ENCODE assay signal across 18 mouse cellular contexts in genomic region chr8:91318938-91319729, GRCm38 (mm10). TPM values are rescaled to one million over a fixed set of nuclear protein-coding genes. Genes with fewer than 3 reads are reported as not detected.
A peak's percentile ranks its signal among the peaks of the same experiment; 100 is the strongest.
DNase-seq lines count a peak whose midpoint lies in the region; ATAC-seq and TF ChIP-seq lines count a peak whose summit lies in the region.
"Had no signal": no experiment of that assay in that cellular context is flagged by ENCODE, and none has a peak within 500 bp of the region (broad histone marks: within the 10 kb centered on the region; RNA-seq: fewer than 3 reads in every experiment).

No protein-coding gene starts in this region.

- no peak for DNase-seq in forebrain, embryonic 10.5 days (ENCODE audit: extremely low spot score, low spot score)
- no peak for DNase-seq in lung, postnatal 0 days (ENCODE audit: low spot score)
- no peak for DNase-seq in lung, adult 2 months
- peak; percentile 41 for DNase-seq in brain, embryonic 14.5 days (ENCODE audit: low read depth)
- no peak for DNase-seq in adrenal gland, postnatal 4 days (ENCODE audit: low spot score in 2 of 2)
- DNase-seq in frontal cortex, postnatal 14 days (ENCODE audit: low spot score in 2 of 2): no peak
- DNase-seq: adrenal gland, adult 8-10 months; adrenal gland, postnatal 36 days; cerebellum, adult 18-20 months; cerebellum, adult 9-11 months; cerebellum, postnatal 36 days; gastrocnemius, adult 2 months; gastrocnemius, postnatal 25 days had no signal

- no peak overlapping the region for H3K27ac ChIP-seq in forebrain, embryonic 15.5 days (replicated peaks)
- H3K27ac ChIP-seq in forebrain, embryonic 10.5 days: no peak overlapping the region
- no peak overlapping the region for H3K27ac ChIP-seq in lung, postnatal 0 days (ENCODE audit: low read length)
- H3K27ac ChIP-seq: embryonic facial prominence, embryonic 10.5 days; gastrocnemius, adult 2 months; hindbrain, embryonic 15.5 days had no signal

- TF ChIP-seq POLR2A in lung, adult 2 months (IDR thresholded peaks at IDR 0.05; ENCODE audit: borderline replicate concordance, extremely low read depth, low read depth, low read length): no peak
- TF ChIP-seq POLR2A in brain, embryonic 14.5 days (IDR thresholded peaks at IDR 0.05; ENCODE audit: borderline replicate concordance, extremely low read depth, insufficient read depth, insufficient read length, poor library complexity, severe bottlenecking): no peak

- no peaks in the 10 kb centered on the region for H3K9me3 ChIP-seq in forebrain, embryonic 15.5 days
- no peaks in the 10 kb centered on the region for H3K9me3 ChIP-seq in forebrain, embryonic 10.5 days
- H3K9me3 ChIP-seq in lung, postnatal 0 days (ENCODE audit: low read length): no peaks in the 10 kb centered on the region
- H3K9me3 ChIP-seq: embryonic facial prominence, embryonic 10.5 days; heart, embryonic 12.5 days; hindbrain, embryonic 15.5 days had no signal

- no peak overlapping the region for H3K4me3 ChIP-seq in forebrain, embryonic 15.5 days
- H3K4me3 ChIP-seq in forebrain, embryonic 10.5 days: no peak overlapping the region
- no peak overlapping the region for H3K4me3 ChIP-seq in lung, postnatal 0 days (ENCODE audit: low read depth, low read length)
- no peak overlapping the region for H3K4me3 ChIP-seq in lung, adult 2 months (replicated peaks; ENCODE audit: extremely low read depth, low read depth, low read length)
- H3K4me3 ChIP-seq: embryonic facial prominence, embryonic 10.5 days; gastrocnemius, adult 2 months; heart, embryonic 12.5 days; hindbrain, embryonic 15.5 days had no signal

- TF ChIP-seq EP300 in lung, postnatal 0 days (IDR thresholded peaks at IDR 0.05): no peak

- peaks cover 26% of the 10 kb centered on the region for H3K4me1 ChIP-seq in forebrain, embryonic 15.5 days
- peaks cover 30% of the 10 kb centered on the region for H3K4me1 ChIP-seq in forebrain, embryonic 10.5 days
- H3K4me1 ChIP-seq in lung, postnatal 0 days (ENCODE audit: insufficient read depth, low read depth, low read length): 0 out of 2 replicates have a peak, but pooled peaks cover 5% of the 10 kb centered on the region
- H3K4me1 ChIP-seq in lung, adult 2 months (ENCODE audit: control insufficient read depth, insufficient read depth, low read length): peaks cover 1% of the 10 kb centered on the region; the same call in 1 of the 2 replicates

- H3K27me3 ChIP-seq in forebrain, embryonic 15.5 days: no peaks in the 10 kb centered on the region
- no peaks in the 10 kb centered on the region for H3K27me3 ChIP-seq in forebrain, embryonic 10.5 days (ENCODE audit: poor library complexity, severe bottlenecking)
- H3K27me3 ChIP-seq in lung, postnatal 0 days (replicated peaks; ENCODE audit: insufficient read depth, low read length): no peaks in the 10 kb centered on the region
- H3K27me3 ChIP-seq: heart, embryonic 12.5 days; hindbrain, embryonic 15.5 days had no signal

- WGBS in forebrain, embryonic 15.5 days: 77% methylated on average over 7 of the region's 7 CpGs
- 90% methylated on average over 7 of the region's 7 CpGs for WGBS in forebrain, embryonic 10.5 days
- WGBS in lung, postnatal 0 days: 51% methylated on average over 7 of the region's 7 CpGs
- 49% methylated on average over 7 of the region's 7 CpGs for WGBS in lung, adult 2 months

- ATAC-seq in forebrain, embryonic 15.5 days (replicated peaks): 0 out of 2 replicates have a peak, but pooled peaks have one; percentile 53
- ATAC-seq in lung, postnatal 0 days: peak; percentile 35
- ATAC-seq: intestine, embryonic 16.5 days had no signal

- no peak for TF ChIP-seq CTCF in lung, postnatal 0 days (IDR thresholded peaks at IDR 0.05)
- no peak for TF ChIP-seq CTCF in lung, adult 2 months (IDR thresholded peaks at IDR 0.05; ENCODE audit: insufficient read depth, low read length)
- no peak for TF ChIP-seq CTCF in brain, embryonic 14.5 days (IDR thresholded peaks at IDR 0.05; ENCODE audit: borderline replicate concordance, extremely low read depth, insufficient read depth, insufficient read length)

- H3K36me3 ChIP-seq in forebrain, embryonic 15.5 days: no peaks in the 10 kb centered on the region
- H3K36me3 ChIP-seq in forebrain, embryonic 10.5 days (replicated peaks): peaks cover 10% of the 10 kb centered on the region
- H3K36me3 ChIP-seq in lung, postnatal 0 days (ENCODE audit: insufficient read depth, low read length): no peaks in the 10 kb centered on the region
- H3K36me3 ChIP-seq: heart, embryonic 12.5 days; hindbrain, embryonic 15.5 days had no signal

- H3K4me2 ChIP-seq in forebrain, embryonic 15.5 days (replicated peaks): no peak overlapping the region
- no peak overlapping the region for H3K4me2 ChIP-seq in lung, postnatal 0 days (replicated peaks; ENCODE audit: low read depth, low read length)
- H3K4me2 ChIP-seq: heart, embryonic 12.5 days; hindbrain, embryonic 15.5 days had no signal

- H3K9ac ChIP-seq in forebrain, embryonic 15.5 days (replicated peaks): no peak overlapping the region
- H3K9ac ChIP-seq in lung, postnatal 0 days (replicated peaks; ENCODE audit: low read depth): no peak overlapping the region
- H3K9ac ChIP-seq: heart, embryonic 12.5 days; hindbrain, embryonic 15.5 days had no signal

RNA-seq across cellular contexts. Expression of gene Fto, which starts 5.8 kb away (rescaled TPM):
- polyA plus RNA-seq in forebrain, embryonic 15.5 days (2015; fragmentation: Nextera tagmentation; extraction: Ambion mirVana): 111 and 114 TPM in 2 replicates
- polyA plus RNA-seq in forebrain, embryonic 10.5 days (2016; fragmentation: Nextera tagmentation; extraction: Ambion mirVana): 88.3 TPM in 2 replicates
- 29.8 and 31.9 TPM in 2 replicates for polyA plus RNA-seq in lung, postnatal 0 days (2015; fragmentation: Nextera tagmentation; extraction: Ambion mirVana)
- polyA plus RNA-seq in lung, adult 2 months (2012; rRNA removed): 25.6 and 39.7 TPM in 2 replicates
- 111 and 144 TPM in 2 replicates for polyA plus RNA-seq in brain, embryonic 14.5 days (2012; rRNA removed)
- total RNA-seq in adrenal gland, postnatal 4 days (2021): 10 to 100 TPM; 95.4 to 98.1 TPM

RNA-seq across cellular contexts. Expression of gene Rpgrip1l, which starts 6.1 kb away (rescaled TPM):
- 13.6 and 14.0 TPM in 2 replicates for polyA plus RNA-seq in forebrain, embryonic 15.5 days (2015; fragmentation: Nextera tagmentation; extraction: Ambion mirVana)
- polyA plus RNA-seq in forebrain, embryonic 10.5 days (2016; fragmentation: Nextera tagmentation; extraction: Ambion mirVana): 9.8 and 11.4 TPM in 2 replicates
- polyA plus RNA-seq in lung, postnatal 0 days (2015; fragmentation: Nextera tagmentation; extraction: Ambion mirVana): 6.0 and 8.0 TPM in 2 replicates
- 1.6 and 3.6 TPM in 2 replicates for polyA plus RNA-seq in lung, adult 2 months (2012; rRNA removed)
- 8.6 and 8.9 TPM in 2 replicates for polyA plus RNA-seq in brain, embryonic 14.5 days (2012; rRNA removed)
- 1 to 10 TPM; 6.0 to 8.6 TPM for total RNA-seq in adrenal gland, postnatal 4 days (2021)
